ENCODE assay signal across 36 mouse cellular contexts in genomic region chr9:40947131-40947530, GRCm38 (mm10). TPM values are rescaled to one million over a fixed set of nuclear protein-coding genes. Genes with fewer than 3 reads are reported as not detected.
A peak's percentile ranks its signal among the peaks of the same experiment; 100 is the strongest.
DNase-seq lines count a peak whose midpoint lies in the region; ATAC-seq lines count a peak whose summit lies in the region.
"Had no signal": no experiment of that assay in that cellular context is flagged by ENCODE, and none has a peak within 500 bp of the region (broad histone marks: within the 10 kb centered on the region; RNA-seq: fewer than 3 reads in every experiment).

No protein-coding gene starts in this region.

- no peak overlapping the region for H3K4me3 ChIP-seq in midbrain, embryonic 11.5 days (ENCODE audit: low read depth, low read length)
- no peak overlapping the region for H3K4me3 ChIP-seq in midbrain, embryonic 13.5 days (replicated peaks)
- no peak overlapping the region for H3K4me3 ChIP-seq in forebrain, embryonic 15.5 days
- H3K4me3 ChIP-seq in hindbrain, embryonic 13.5 days = no peak overlapping the region
- H3K4me3 ChIP-seq: embryonic facial prominence, embryonic 12.5 days; hindbrain, embryonic 12.5 days; layer of hippocampus, adult 2 months; left cerebral cortex, adult 2 months; limb, embryonic 12.5 days; liver, embryonic 15.5 days had no signal

- H3K27ac ChIP-seq in midbrain, embryonic 11.5 days (ENCODE audit: low read depth, low read length) = no peak overlapping the region
- H3K27ac ChIP-seq in midbrain, embryonic 13.5 days = no peak overlapping the region
- H3K27ac ChIP-seq in forebrain, embryonic 15.5 days (replicated peaks) = no peak overlapping the region
- H3K27ac ChIP-seq in hindbrain, embryonic 13.5 days = no peak overlapping the region
- H3K27ac ChIP-seq: embryonic facial prominence, embryonic 12.5 days; hindbrain, embryonic 12.5 days; layer of hippocampus, adult 2 months; left cerebral cortex, adult 2 months; limb, embryonic 12.5 days; liver, embryonic 15.5 days had no signal

- H3K36me3 ChIP-seq in midbrain, embryonic 11.5 days (ENCODE audit: control insufficient read depth, insufficient read depth, low read length) = no peaks in the 10 kb centered on the region
- no peaks in the 10 kb centered on the region for H3K36me3 ChIP-seq in midbrain, embryonic 13.5 days
- no peaks in the 10 kb centered on the region for H3K36me3 ChIP-seq in forebrain, embryonic 15.5 days
- no peaks in the 10 kb centered on the region for H3K36me3 ChIP-seq in hindbrain, embryonic 13.5 days
- H3K36me3 ChIP-seq: embryonic facial prominence, embryonic 12.5 days; hindbrain, embryonic 12.5 days; limb, embryonic 12.5 days; liver, embryonic 15.5 days had no signal

- no peaks in the 10 kb centered on the region for H3K9me3 ChIP-seq in midbrain, embryonic 11.5 days (ENCODE audit: control insufficient read depth, low read length)
- no peaks in the 10 kb centered on the region for H3K9me3 ChIP-seq in midbrain, embryonic 13.5 days
- H3K9me3 ChIP-seq in forebrain, embryonic 15.5 days = no peaks in the 10 kb centered on the region
- H3K9me3 ChIP-seq in hindbrain, embryonic 13.5 days = no peaks in the 10 kb centered on the region
- H3K9me3 ChIP-seq: embryonic facial prominence, embryonic 12.5 days; hindbrain, embryonic 12.5 days; limb, embryonic 12.5 days; liver, embryonic 15.5 days had no signal

- H3K4me2 ChIP-seq in midbrain, embryonic 11.5 days = no peak overlapping the region
- H3K4me2 ChIP-seq in midbrain, embryonic 13.5 days (replicated peaks) = no peak overlapping the region
- no peak overlapping the region for H3K4me2 ChIP-seq in forebrain, embryonic 15.5 days (replicated peaks)
- H3K4me2 ChIP-seq in hindbrain, embryonic 13.5 days = no peak overlapping the region
- H3K4me2 ChIP-seq: embryonic facial prominence, embryonic 12.5 days; hindbrain, embryonic 12.5 days; limb, embryonic 12.5 days; liver, embryonic 15.5 days; lung, embryonic 14.5 days had no signal

- ATAC-seq in midbrain, embryonic 11.5 days (ENCODE audit: low FRiP score) = no peak
- no peak for ATAC-seq in midbrain, embryonic 13.5 days
- ATAC-seq in forebrain, embryonic 15.5 days (replicated peaks) = no peak
- ATAC-seq in hindbrain, embryonic 13.5 days (ENCODE audit: low FRiP score) = no peak
- ATAC-seq: forebrain, embryonic 14.5 days; intestine, postnatal 0 days; midbrain, embryonic 16.5 days; Patski had no signal

- H3K4me1 ChIP-seq in midbrain, embryonic 11.5 days (ENCODE audit: control insufficient read depth, insufficient read depth, low read length) = no peaks in the 10 kb centered on the region
- peaks cover 8% of the 10 kb centered on the region; the same call in 1 of the 2 replicates for H3K4me1 ChIP-seq in midbrain, embryonic 13.5 days (replicated peaks)
- peaks cover 6% of the 10 kb centered on the region; the same call in 1 of the 2 replicates for H3K4me1 ChIP-seq in forebrain, embryonic 15.5 days
- peaks cover 8% of the 10 kb centered on the region for H3K4me1 ChIP-seq in hindbrain, embryonic 13.5 days (replicated peaks)
- H3K4me1 ChIP-seq: embryonic facial prominence, embryonic 12.5 days; limb, embryonic 12.5 days; liver, embryonic 15.5 days had no signal

- intact Hi-C loops in heart, postnatal 25 days (cut with DNase I) = no loop called here

- WGBS in midbrain, embryonic 11.5 days = 66% methylated on average over 4 of the region's 4 CpGs
- WGBS in midbrain, embryonic 13.5 days = 81% methylated on average over 4 of the region's 4 CpGs
- WGBS in forebrain, embryonic 15.5 days = 83% methylated on average over 4 of the region's 4 CpGs
- 70% methylated on average over 4 of the region's 4 CpGs for WGBS in hindbrain, embryonic 13.5 days

- H3K9ac ChIP-seq in midbrain, embryonic 11.5 days (ENCODE audit: low read length) = no peak overlapping the region
- H3K9ac ChIP-seq in midbrain, embryonic 13.5 days (replicated peaks) = no peak overlapping the region
- no peak overlapping the region for H3K9ac ChIP-seq in forebrain, embryonic 15.5 days (replicated peaks)
- H3K9ac ChIP-seq in hindbrain, embryonic 13.5 days = no peak overlapping the region
- H3K9ac ChIP-seq: embryonic facial prominence, embryonic 12.5 days; hindbrain, embryonic 12.5 days; limb, embryonic 12.5 days; liver, embryonic 15.5 days; lung, embryonic 14.5 days had no signal

- H3K27me3 ChIP-seq in midbrain, embryonic 11.5 days (ENCODE audit: control insufficient read depth, insufficient read depth, low read length) = no peaks in the 10 kb centered on the region
- peaks cover 14% of the 10 kb centered on the region; the same call in 1 of the 2 replicates for H3K27me3 ChIP-seq in midbrain, embryonic 13.5 days
- no peaks in the 10 kb centered on the region for H3K27me3 ChIP-seq in forebrain, embryonic 15.5 days
- H3K27me3 ChIP-seq in hindbrain, embryonic 13.5 days = peaks cover 49% of the 10 kb centered on the region
- H3K27me3 ChIP-seq: embryonic facial prominence, embryonic 12.5 days; limb, embryonic 12.5 days; liver, embryonic 15.5 days had no signal

- DNase-seq in heart, adult 11 months = peak; percentile 93
- DNase-seq in heart, postnatal 25 days (ENCODE audit: low spot score) = no peak
- peak; percentile 5 for DNase-seq in kidney, adult 11 months
- DNase-seq in kidney, adult 18-20 months = no peak
- DNase-seq in midbrain, embryonic 11.5 days (ENCODE audit: low spot score, missing footprints) = peak; percentile 82
- DNase-seq: adrenal gland, postnatal 10 days; cerebellum, adult 9-10 months; cerebellum, postnatal 36 days; lung, embryonic 14.5 days; lung, postnatal 14 days; right cerebral cortex, postnatal 25 days; spleen, adult 18-20 months; thymus, postnatal 14 days had no signal

RNA-seq across cellular contexts. Expression of gene Jhy, which starts 16.8 kb away (rescaled TPM):
- not detected for total RNA-seq in heart, postnatal 25 days (2021)
- 2.7 and 3.4 TPM in 2 replicates for polyA plus RNA-seq in midbrain, embryonic 11.5 days (2014; fragmentation: Nextera tagmentation; extraction: Ambion mirVana)
- 0.86 and 3.2 TPM in 2 replicates for polyA plus RNA-seq in midbrain, embryonic 13.5 days (2015; fragmentation: Nextera tagmentation; extraction: Ambion mirVana)
- polyA plus RNA-seq in forebrain, embryonic 15.5 days (2015; fragmentation: Nextera tagmentation; extraction: Ambion mirVana) = 0.27 and 0.99 TPM in 2 replicates
- 1.4 and 1.5 TPM in 2 replicates for polyA plus RNA-seq in hindbrain, embryonic 13.5 days (2015; fragmentation: Nextera tagmentation; extraction: Ambion mirVana)
- total RNA-seq: gastrocnemius, adult 18-20 months; granulocyte monocyte progenitor cell, adult 5-6 weeks; liver, adult 2 months; MEL; neutrophil, adult 5-6 weeks had no signal
- polyA plus RNA-seq: heart, postnatal 0 days; limb, embryonic 12.5 days; liver, adult 2 months; liver, embryonic 15.5 days; Patski; stomach, embryonic 16.5 days had no signal

RNA-seq across cellular contexts. Expression of gene Crtam, which starts 57.3 kb away (rescaled TPM):
- not detected for total RNA-seq in heart, postnatal 25 days (2021)
- polyA plus RNA-seq in midbrain, embryonic 11.5 days (2014; fragmentation: Nextera tagmentation; extraction: Ambion mirVana) = 0.07 TPM in 1 of 2 replicates, not detected in the other
- polyA plus RNA-seq in midbrain, embryonic 13.5 days (2015; fragmentation: Nextera tagmentation; extraction: Ambion mirVana) = 0.04 and 0.19 TPM in 2 replicates
- not detected in 2 replicates for polyA plus RNA-seq in forebrain, embryonic 15.5 days (2015; fragmentation: Nextera tagmentation; extraction: Ambion mirVana)
- 0.14 and 0.19 TPM in 2 replicates for polyA plus RNA-seq in hindbrain, embryonic 13.5 days (2015; fragmentation: Nextera tagmentation; extraction: Ambion mirVana)
- total RNA-seq: gastrocnemius, adult 18-20 months; layer of hippocampus, postnatal 14 days; left cerebral cortex, postnatal 25 days; liver, adult 2 months; MEL had no signal
- polyA plus RNA-seq: heart, postnatal 0 days; liver, adult 2 months; liver, embryonic 15.5 days; neural tube, embryonic 11.5 days; Patski had no signal

Comparison
In these comparisons a context has a peak if more than half of its experiments do, and no peak if none do; other contexts are left out.
1. DNase-seq: peak in heart, adult 11 months (single experiment), kidney, adult 11 months (single experiment) and midbrain, embryonic 11.5 days (single experiment); none in heart, postnatal 25 days (single experiment) and kidney, adult 18-20 months (single experiment).